Mouse (Mus musculus): ENCODE results near the gene Fkbp8. TPM values are rescaled to one million over a fixed set of nuclear protein-coding genes. Genes with fewer than 3 reads are reported as not detected.

Gene Fkbp8
- polyA plus RNA-seq, 1 experiment from 2014 or later, result 322 TPM

DNA sequence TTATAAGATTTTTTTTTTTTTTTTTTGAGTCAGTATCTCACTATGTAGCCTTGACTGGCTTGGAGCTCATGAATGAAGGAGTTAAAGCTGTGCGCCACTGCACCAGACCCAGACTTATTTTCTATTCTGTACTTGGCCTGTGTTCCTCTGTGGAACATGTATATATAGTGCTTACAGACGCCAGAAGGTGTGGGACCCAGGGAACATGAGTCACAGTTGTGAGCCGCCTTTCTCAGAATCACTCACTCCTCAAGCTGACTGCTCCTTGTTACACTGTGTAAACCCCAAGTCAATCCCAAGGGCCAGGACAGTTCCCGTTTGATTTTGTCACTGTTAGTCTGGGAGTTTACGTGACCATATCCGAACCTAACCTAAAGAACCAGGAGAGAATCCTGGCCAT lies 8.5 kb upstream of the Fkbp8 start:
- no peak overlapping the region for H3K27ac ChIP-seq
- no peak for ATAC-seq (replicated peaks; ENCODE audit: low FRiP score)
- H3K36me3 ChIP-seq, result peaks cover 53% of the 10 kb centered on the region
- H3K4me1 ChIP-seq, result peaks cover 16% of the 10 kb centered on the region
- H3K4me3 ChIP-seq (replicated peaks), result no peak overlapping the region
- H3K9me3 ChIP-seq (replicated peaks), result no peaks in the 10 kb centered on the region
- no peak overlapping the region for H3K4me2 ChIP-seq
- H3K27me3 ChIP-seq, result no peaks in the 10 kb centered on the region
- 92% methylated on average over 6 of the region's 6 CpGs for WGBS
- H3K9ac ChIP-seq, result no peak overlapping the region

DNA sequence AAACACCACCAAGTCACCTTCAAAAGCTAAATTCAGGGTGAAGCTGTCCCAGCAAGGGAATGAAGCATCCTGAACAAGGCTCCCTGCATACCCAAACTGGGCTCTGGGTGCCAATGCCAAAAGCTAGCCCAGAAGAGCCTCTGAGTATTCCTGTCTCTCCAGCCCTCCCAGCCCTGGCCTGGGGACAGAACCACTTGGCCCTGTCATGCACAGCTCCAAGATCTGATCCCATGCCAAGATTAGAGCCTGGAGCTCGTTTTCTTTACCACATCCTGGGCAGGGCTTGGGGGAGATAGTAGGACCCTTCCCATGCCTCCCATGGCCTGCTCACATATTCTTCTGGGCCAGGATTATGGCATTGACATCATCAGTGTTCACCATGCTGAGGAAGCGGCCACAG lies 7.9 kb upstream of the Fkbp8 start:
- no peak for ATAC-seq (replicated peaks; ENCODE audit: low FRiP score)
- Histone ChIP-seq H3K36me3 (peaks cover 47% of the 10 kb centered on the region), H3K9me3 (replicated peaks) (no peaks in the 10 kb centered on the region), H3K27me3 (no peaks in the 10 kb centered on the region), H3K4me1 (peaks cover 16% of the 10 kb centered on the region), H3K27ac (no peak overlapping the region), H3K4me3 (replicated peaks) (no peak overlapping the region), H3K4me2 (no peak overlapping the region), H3K9ac (no peak overlapping the region)
- 64% methylated on average over 2 of the region's 2 CpGs for WGBS

DNA sequence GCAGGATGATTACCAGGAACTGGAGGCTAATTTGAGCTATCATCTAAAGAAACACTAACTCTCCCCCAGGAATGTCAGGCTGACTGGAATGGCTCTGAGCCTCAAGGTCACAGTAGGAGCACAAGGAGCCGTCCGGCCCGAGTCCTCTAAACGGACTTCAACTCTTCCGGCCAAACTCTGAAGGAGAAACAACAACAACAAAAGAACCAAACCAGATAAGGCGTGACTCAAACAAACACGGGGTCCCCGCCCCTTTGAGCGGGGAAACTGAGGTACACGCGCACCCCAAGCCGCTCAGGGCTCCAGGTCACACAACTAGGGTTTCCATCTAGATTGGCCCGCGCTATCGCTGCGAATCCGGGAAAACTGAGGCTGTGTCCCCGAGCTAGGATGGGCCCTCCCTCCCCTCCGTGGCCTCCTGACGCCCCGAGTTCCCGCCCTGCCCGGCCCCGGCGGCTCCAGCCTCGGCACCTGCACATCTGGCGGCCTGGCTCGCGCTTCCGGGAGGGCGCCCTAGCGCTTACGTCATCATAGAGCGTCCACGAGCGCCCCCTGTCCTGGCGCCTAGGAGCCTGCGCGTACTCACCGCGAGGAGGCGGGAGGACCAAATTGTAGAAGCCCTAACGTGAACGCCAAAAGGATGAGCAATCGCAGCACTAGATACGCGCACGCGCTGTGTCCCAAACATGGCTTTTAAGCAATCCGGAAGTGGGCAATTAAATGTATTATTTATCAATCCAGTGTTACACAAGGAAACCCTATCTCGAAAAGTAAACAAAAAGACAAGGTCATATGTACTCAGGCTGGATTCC lies 4.7 kb upstream of the Fkbp8 start:
- H3K27ac ChIP-seq, result peak overlapping the region; percentile 90
- H3K4me3 ChIP-seq (replicated peaks), result peak overlapping the region; percentile 78
- no peaks in the 10 kb centered on the region for H3K9me3 ChIP-seq (replicated peaks)
- peaks cover 21% of the 10 kb centered on the region for H3K36me3 ChIP-seq
- H3K4me2 ChIP-seq, result peak overlapping the region; percentile 78
- peaks cover 26% of the 10 kb centered on the region for H3K4me1 ChIP-seq
- ATAC-seq (replicated peaks; ENCODE audit: low FRiP score), result peak; percentile 86
- WGBS, result under 1% methylated on average over 51 of the region's 51 CpGs
- no peaks in the 10 kb centered on the region for H3K27me3 ChIP-seq
- peak overlapping the region; percentile 76 for H3K9ac ChIP-seq

DNA sequence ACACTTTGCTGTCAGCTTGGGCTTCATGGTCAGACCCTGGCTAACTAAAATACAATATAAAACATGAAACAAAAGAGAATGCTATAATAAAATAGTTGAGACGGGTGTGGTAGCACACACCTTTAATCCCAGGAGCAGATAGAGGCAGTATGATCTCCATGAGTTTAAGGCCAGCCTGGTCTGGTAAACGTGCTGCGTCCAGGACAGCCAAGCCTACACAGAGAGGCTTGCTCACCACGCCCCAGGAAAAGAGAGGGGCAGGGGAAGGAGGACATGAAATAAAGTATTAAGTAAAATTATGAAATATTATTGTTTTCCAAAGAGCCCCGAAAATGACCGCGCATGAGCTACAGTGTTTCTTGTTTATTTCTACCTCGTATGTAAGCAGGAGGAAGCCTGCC lies 413 bp upstream of the Fkbp8 start:
- peak overlapping the region; percentile 72 for H3K4me3 ChIP-seq (replicated peaks)
- H3K27ac ChIP-seq, result peak overlapping the region; percentile 57
- peaks cover 26% of the 10 kb centered on the region for H3K36me3 ChIP-seq
- no peaks in the 10 kb centered on the region for H3K9me3 ChIP-seq (replicated peaks)
- ATAC-seq (replicated peaks; ENCODE audit: low FRiP score), result no peak
- H3K4me1 ChIP-seq, result peaks cover 40% of the 10 kb centered on the region
- H3K27me3 ChIP-seq, result no peaks in the 10 kb centered on the region
- peak overlapping the region; percentile 94 for H3K9ac ChIP-seq
- H3K4me2 ChIP-seq, result peak overlapping the region; percentile 69
- WGBS, result 1% methylated on average over 8 of the region's 8 CpGs

DNA sequence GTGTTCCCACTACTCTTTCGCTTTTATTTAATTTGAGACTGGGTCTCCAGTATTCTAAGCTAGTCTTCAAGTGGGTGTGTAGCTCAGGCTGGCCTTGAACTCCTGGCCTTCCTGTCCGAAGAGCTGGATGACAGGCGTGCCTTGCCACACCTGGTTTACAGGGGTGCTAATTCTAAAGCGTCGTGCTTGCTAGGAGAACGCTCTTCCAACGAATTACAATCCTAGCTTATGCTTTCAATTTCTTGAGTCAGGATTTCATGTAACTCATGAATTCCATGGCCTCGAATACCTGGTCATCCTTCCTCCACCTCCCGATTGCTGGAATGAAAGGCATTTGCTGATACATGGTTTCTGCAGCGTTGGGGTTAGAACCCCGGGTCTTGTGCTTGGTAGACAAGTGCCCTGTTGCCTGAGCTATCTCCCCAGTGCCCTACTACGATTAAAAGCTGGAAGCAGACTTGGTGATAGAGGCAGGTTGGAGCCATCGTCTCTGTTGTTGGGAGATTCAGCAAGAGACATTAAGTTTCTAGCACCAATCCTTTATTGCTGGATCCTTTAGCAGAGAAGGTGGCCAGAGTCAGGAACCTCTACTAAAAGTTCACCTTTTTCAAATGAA lies 766 bp downstream of the Fkbp8 start:
- H3K9me3 ChIP-seq (replicated peaks), result no peaks in the 10 kb centered on the region
- 27% methylated on average over 13 of the region's 13 CpGs for WGBS
- H3K9ac ChIP-seq, result peak overlapping the region; percentile 94
- no peak for ATAC-seq (replicated peaks; ENCODE audit: low FRiP score)
- peak overlapping the region; percentile 69 for H3K4me2 ChIP-seq
- no peaks in the 10 kb centered on the region for H3K27me3 ChIP-seq
- H3K4me3 ChIP-seq (replicated peaks), result peak overlapping the region; percentile 72
- H3K36me3 ChIP-seq, result peaks cover 37% of the 10 kb centered on the region
- peak overlapping the region; percentile 90 for H3K27ac ChIP-seq
- H3K4me1 ChIP-seq, result peaks cover 34% of the 10 kb centered on the region

DNA sequence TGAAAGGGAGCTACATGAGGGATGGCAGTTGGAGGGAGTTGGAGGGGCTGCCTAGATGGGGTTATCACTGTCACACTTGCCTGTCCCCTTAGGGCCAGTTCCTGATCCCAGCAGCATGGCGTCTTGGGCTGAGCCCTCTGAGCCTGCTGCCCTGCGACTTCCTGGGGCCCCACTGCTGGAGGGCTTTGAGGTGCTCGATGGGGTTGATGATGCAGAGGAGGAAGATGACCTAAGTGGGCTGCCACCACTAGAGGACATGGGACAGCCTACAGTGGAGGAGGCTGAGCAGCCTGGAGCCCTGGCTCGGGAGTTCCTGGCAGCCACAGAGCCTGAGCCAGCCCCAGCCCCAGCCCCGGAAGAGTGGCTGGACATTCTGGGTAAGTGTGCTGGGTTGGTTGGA lies 1.8 kb downstream of the Fkbp8 start:
- Histone ChIP-seq H3K27ac (no peak overlapping the region), H3K9me3 (replicated peaks) (no peaks in the 10 kb centered on the region), H3K4me3 (replicated peaks) (0 out of 2 replicates have a peak overlapping the region, but pooled peaks have one; percentile 72), H3K27me3 (no peaks in the 10 kb centered on the region), H3K4me2 (peak overlapping the region; percentile 69), H3K36me3 (peaks cover 47% of the 10 kb centered on the region), H3K4me1 (peaks cover 31% of the 10 kb centered on the region), H3K9ac (no peak overlapping the region)
- 75% methylated on average over 5 of the region's 5 CpGs for WGBS
- ATAC-seq (replicated peaks; ENCODE audit: low FRiP score), result no peak

DNA sequence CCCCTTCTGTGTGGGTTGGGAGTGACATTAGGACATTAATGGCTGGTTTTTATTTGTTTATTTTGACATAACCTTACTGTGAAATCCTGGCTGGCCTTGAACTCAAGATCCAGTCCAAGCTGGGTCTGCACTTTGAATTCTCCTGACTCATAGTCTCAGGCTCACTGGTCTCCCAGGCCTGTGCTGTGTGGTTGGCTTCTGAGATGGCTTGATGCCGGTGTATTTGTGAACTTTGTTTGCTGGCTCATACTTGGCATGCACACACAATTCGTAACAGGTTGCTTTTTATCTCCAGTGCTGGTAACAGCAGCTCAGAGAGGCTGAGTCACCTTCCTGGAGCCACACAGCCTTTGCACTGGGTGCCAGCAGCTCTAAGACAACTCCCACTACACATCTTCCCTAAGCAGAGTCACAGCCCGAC lies 2.2 kb downstream of the Fkbp8 start:
- peaks cover 31% of the 10 kb centered on the region for H3K4me1 ChIP-seq
- no peak overlapping the region for H3K4me2 ChIP-seq
- H3K36me3 ChIP-seq, result peaks cover 52% of the 10 kb centered on the region
- ATAC-seq (replicated peaks; ENCODE audit: low FRiP score), result no peak
- H3K9ac ChIP-seq, result no peak overlapping the region
- no peak overlapping the region for H3K27ac ChIP-seq
- whole genome bisulfite sequencing, result 92% methylated on average over 3 of the region's 3 CpGs
- no peaks in the 10 kb centered on the region for H3K27me3 ChIP-seq
- H3K4me3 ChIP-seq (replicated peaks), result no peak overlapping the region
- H3K9me3 ChIP-seq (replicated peaks), result no peaks in the 10 kb centered on the region

DNA sequence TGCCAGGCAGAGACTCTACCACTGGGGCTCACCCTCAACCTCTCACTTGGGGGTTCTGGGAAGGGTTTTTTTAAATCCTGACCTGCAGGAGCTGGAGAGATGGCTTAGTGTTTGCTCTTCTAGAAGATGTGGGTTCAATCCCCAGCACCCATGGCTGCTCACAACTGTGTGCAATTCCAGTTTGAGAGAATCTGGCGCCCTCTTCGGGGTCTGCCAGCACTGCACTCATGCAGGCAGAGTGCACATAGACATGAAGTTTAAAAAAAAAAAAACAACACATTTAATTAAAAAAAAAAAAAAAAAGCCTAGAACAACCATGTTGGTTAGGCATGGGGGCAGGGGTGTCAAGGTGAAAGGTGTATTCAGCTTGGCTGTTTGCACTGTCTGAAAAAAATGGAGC lies 2.8 kb downstream of the Fkbp8 start:
- Histone ChIP-seq H3K36me3 (peaks cover 58% of the 10 kb centered on the region), H3K9ac (no peak overlapping the region), H3K4me1 (peaks cover 31% of the 10 kb centered on the region)

DNA sequence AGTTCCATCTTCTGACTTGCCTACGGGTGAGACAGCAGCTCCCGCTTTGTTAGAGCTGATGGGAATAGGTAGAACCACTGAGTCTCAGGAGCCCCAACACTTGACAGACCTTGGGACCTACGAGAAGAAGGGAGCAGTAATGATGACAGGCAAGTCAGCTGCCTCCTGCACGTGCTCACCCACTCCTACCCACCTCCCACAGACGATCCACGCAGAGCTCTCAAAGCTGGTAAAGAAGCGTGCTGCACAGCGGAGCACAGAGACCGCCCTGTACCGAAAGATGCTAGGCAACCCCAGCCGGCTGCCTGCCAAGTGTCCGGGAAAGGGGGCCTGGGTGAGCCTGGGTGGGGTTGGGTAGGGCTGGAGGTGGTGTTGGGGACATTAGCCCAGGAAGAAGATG lies 6.8 kb downstream of the Fkbp8 start:
- Histone ChIP-seq H3K9me3 (replicated peaks) (no peaks in the 10 kb centered on the region), H3K4me2 (no peak overlapping the region), H3K27ac (no peak overlapping the region), H3K27me3 (no peaks in the 10 kb centered on the region), H3K4me1 (peaks cover 14% of the 10 kb centered on the region), H3K36me3 (peaks cover 77% of the 10 kb centered on the region), H3K4me3 (replicated peaks) (no peak overlapping the region), H3K9ac (no peak overlapping the region)
- WGBS, result 93% methylated on average over 12 of the region's 12 CpGs
- ATAC-seq (replicated peaks; ENCODE audit: low FRiP score), result no peak

More for the DNA sequence above, 2.8 kb downstream of the Fkbp8 start:
- H3K27ac ChIP-seq, result no peak overlapping the region
- WGBS, result 88% methylated on average over 2 of the region's 2 CpGs
- no peak overlapping the region for H3K4me2 ChIP-seq
- no peaks in the 10 kb centered on the region for H3K27me3 ChIP-seq
- no peak for ATAC-seq (replicated peaks; ENCODE audit: low FRiP score)
- no peak overlapping the region for H3K4me3 ChIP-seq (replicated peaks)
- H3K9me3 ChIP-seq (replicated peaks), result no peaks in the 10 kb centered on the region

DNA sequence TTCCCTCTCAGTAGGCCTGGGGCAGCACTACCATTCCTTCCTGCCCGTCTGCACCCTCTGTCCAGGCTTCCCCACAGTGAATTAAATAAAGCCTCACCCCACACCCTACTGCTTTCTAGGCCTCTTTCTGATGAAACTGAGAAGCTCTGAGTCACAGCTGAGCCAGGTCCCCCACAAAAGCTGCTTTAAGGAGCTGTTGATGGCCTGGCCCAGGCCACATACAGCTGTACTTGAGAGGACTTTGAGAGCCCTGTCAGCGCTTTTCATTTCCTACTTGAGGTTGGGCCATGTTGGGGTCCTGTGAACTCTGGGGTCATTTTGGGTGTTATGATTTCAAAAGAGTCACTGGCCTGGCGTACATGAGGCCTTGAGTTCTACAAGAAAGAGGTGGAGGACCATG lies 7.7 kb downstream of the Fkbp8 start:
- H3K27me3 ChIP-seq, result no peaks in the 10 kb centered on the region
- no peak overlapping the region for H3K9ac ChIP-seq
- ATAC-seq (replicated peaks; ENCODE audit: low FRiP score), result no peak
- H3K9me3 ChIP-seq (replicated peaks), result no peaks in the 10 kb centered on the region
- peaks cover 70% of the 10 kb centered on the region for H3K36me3 ChIP-seq
- 93% methylated on average over 3 of the region's 3 CpGs for WGBS
- H3K4me3 ChIP-seq (replicated peaks), result no peak overlapping the region
- H3K4me1 ChIP-seq, result peaks cover 8% of the 10 kb centered on the region
- no peak overlapping the region for H3K4me2 ChIP-seq
- no peak overlapping the region for H3K27ac ChIP-seq

DNA sequence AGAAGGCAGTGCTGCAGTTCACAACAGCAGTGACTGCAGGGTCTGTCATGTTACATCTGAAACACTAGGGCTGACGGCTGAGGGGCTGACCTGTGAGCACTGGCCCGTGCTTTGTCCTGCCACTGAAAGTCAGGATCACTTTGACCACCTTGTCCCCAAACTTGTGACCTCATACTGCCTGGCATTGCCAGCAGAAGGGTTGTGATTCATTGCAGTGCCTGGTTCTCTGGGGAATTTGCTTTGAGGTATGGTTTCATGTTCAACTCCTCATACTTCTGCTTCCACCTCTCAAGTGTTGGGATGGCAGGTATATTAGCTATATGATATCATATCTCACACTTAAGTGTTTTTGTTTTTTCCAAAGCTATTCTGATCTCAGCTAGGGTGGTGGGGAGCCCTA lies 8.2 kb downstream of the Fkbp8 start:
- Histone ChIP-seq H3K9ac (no peak overlapping the region), H3K36me3 (peaks cover 66% of the 10 kb centered on the region), H3K4me3 (replicated peaks) (no peak overlapping the region), H3K9me3 (replicated peaks) (no peaks in the 10 kb centered on the region), H3K27me3 (no peaks in the 10 kb centered on the region), H3K4me2 (no peak overlapping the region), H3K4me1 (peaks cover 12% of the 10 kb centered on the region), H3K27ac (no peak overlapping the region)
- 75% methylated on average over 2 of the region's 2 CpGs for WGBS
- ATAC-seq (replicated peaks; ENCODE audit: low FRiP score), result no peak

DNA sequence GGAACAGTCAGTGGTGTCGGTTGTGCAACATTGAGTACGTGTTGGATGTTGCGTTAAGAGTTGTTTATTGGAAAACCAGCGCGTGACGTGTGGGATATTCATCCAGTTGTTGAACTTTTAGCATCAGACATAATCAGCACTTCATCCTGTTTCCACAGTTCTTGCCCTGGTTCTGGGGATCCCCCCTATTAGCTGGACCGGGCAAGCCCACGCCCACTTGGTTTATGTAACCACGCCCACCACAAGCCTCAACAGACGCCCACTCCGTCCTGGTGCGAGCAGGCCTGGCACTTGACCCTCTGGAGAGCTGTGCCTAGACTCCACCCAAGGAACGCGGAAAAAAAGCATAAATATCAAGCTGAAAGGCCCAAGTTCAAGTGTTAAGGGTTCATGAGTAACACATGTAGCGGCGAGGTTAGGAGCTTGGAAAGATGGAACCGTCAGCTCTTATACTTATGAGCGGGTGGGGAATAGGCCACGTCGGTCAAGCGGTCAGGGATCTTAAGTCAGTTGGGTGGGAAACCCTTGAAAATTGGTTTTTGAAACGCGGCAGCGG lies 10.6 kb downstream of the Fkbp8 start:
- Histone ChIP-seq H3K27ac (peak overlapping the region; percentile 99), H3K4me1 (peaks cover 29% of the 10 kb centered on the region), H3K9me3 (replicated peaks) (no peaks in the 10 kb centered on the region), H3K4me3 (replicated peaks) (peak overlapping the region; percentile 65), H3K4me2 (peak overlapping the region; percentile 84), H3K27me3 (no peaks in the 10 kb centered on the region), H3K9ac (peak overlapping the region; percentile 49), H3K36me3 (peaks cover 42% of the 10 kb centered on the region)
- WGBS, result 15% methylated on average over 24 of the region's 24 CpGs
- peak; percentile 19; the same call in 1 of the 2 replicates for ATAC-seq (replicated peaks; ENCODE audit: low FRiP score)
